Mouse (Mus musculus) neural tube, embryonic 13.5 days (tissue): ENCODE results near the gene Dock8. TPM values are rescaled to one million over a fixed set of nuclear protein-coding genes. Genes with fewer than 3 reads are reported as not detected.
A peak's percentile ranks its signal among the peaks of the same experiment; 100 is the strongest.

Source experiments
- ATAC-seq: fragments of 200-750 bp; cut with Nextera tagmentation; 2 replicates; pipeline ENCODE4 v1.8.0; 2017; ENCODE audit warnings: low read depth, mild to moderate bottlenecking, moderate TSS enrichment, moderate library complexity
- H3K27ac ChIP-seq: fragments of 300-500 bp; sonication (generic); replicated peaks from 2 replicates; pipeline ENCODE4 v1.5.1; 2015; ENCODE audit warnings: moderate library complexity, mild to moderate bottlenecking, inconsistent platforms
- H3K27me3 ChIP-seq: fragments of 300-500 bp; sonication (generic); 2 replicates; pipeline ENCODE4 v1.6.1; 2015; ENCODE audit warnings: mild to moderate bottlenecking, inconsistent platforms
- H3K36me3 ChIP-seq: fragments of 300-500 bp; sonication (generic); 2 replicates; pipeline ENCODE4 v1.6.1; 2015; ENCODE audit warnings: mild to moderate bottlenecking, inconsistent platforms
- H3K4me1 ChIP-seq: fragments of 300-500 bp; sonication (generic); replicated peaks from 2 replicates; pipeline ENCODE4 v1.6.1; 2015; ENCODE audit warnings: inconsistent platforms
- H3K4me2 ChIP-seq: fragments of 300-500 bp; sonication (generic); 2 replicates; pipeline ENCODE4 v1.6.1; 2015; ENCODE audit warnings: inconsistent platforms, mild to moderate bottlenecking, moderate library complexity
- H3K4me3 ChIP-seq: fragments of 300-500 bp; sonication (generic); 2 replicates; pipeline ENCODE4 v1.5.1; 2015; ENCODE audit warnings: mild to moderate bottlenecking, inconsistent platforms
- H3K9ac ChIP-seq: fragments of 300-500 bp; sonication (generic); 2 replicates; pipeline ENCODE4 v1.6.1; 2015; ENCODE audit warnings: moderate library complexity, mild to moderate bottlenecking, inconsistent platforms
- H3K9me3 ChIP-seq: fragments of 300-500 bp; sonication (generic); 2 replicates; pipeline ENCODE4 v1.6.1; 2016; ENCODE audit warnings: inconsistent platforms
- WGBS: fragments of 180-500 bp; shearing (Covaris S2); methylation state at CpG from one replicate; pipeline ENCODE4 v1.1.7; 2015; 5-methylcytosine and 5-hydroxymethylcytosine counted together
- polyA plus RNA-seq: library from polyadenylated mRNA; unstranded; fragments of >200 nt; fragmentation: Nextera tagmentation; extraction: Ambion mirVana; gene quantifications from 2 replicates; pipeline ENCODE4 v1.2.1, GENCODE M21; 2015

The Dock8 gene
- polyA plus RNA-seq, 1 experiment from 2014 or later = 1.5 TPM

DNA sequence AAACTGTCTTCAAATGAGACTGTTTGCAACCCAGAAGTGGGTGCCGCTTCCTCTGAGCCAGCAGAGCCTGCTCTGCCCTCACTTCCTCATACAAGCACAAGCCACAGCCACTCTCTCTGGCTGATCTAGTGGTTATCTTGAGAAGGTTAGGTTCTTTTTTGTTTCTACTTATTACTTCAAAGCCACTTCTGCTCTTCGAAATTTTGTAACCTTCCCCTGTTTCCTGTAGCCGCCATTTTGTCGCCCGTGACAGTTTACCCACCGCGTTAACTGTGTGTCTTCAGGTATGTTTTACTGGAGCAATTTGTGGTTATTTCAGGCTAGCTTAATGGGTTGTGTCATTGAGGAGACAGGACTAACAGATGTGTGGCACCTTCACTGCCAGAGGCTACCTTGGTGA lies 53.0 kb downstream of the Dock8 start:
- Histone ChIP-seq H3K4me3 (no peak overlapping the region), H3K4me1 (no peaks in the 10 kb centered on the region), H3K36me3 (no peaks in the 10 kb centered on the region), H3K9me3 (no peaks in the 10 kb centered on the region), H3K9ac (no peak overlapping the region), H3K4me2 (no peak overlapping the region), H3K27me3 (no peaks in the 10 kb centered on the region), H3K27ac (no peak overlapping the region)
- ATAC-seq = no peak
- WGBS = 97% methylated on average over 7 of the region's 7 CpGs

DNA sequence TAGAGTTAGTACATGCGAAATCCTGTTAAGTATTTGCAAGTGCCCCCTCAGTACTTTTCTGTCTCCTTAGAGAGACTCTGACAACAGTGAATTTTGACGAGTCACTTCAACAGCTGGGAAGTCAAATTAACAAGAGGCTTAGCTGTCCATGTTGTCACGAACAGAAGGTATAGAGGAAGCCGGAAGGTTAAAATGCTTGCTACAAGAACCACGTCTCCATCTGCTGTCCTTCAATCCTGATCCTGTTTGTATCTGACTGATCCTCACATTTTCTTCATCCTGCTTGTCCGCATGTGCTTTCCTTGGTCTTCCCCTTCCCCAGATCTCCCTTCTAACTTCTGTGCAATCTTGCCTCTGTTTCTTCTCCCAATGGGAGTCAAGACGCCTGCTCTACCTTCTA lies 53.8 kb downstream of the Dock8 start:
- Histone ChIP-seq H3K9me3 (no peaks in the 10 kb centered on the region), H3K4me1 (no peaks in the 10 kb centered on the region)
- no peak for ATAC-seq

DNA sequence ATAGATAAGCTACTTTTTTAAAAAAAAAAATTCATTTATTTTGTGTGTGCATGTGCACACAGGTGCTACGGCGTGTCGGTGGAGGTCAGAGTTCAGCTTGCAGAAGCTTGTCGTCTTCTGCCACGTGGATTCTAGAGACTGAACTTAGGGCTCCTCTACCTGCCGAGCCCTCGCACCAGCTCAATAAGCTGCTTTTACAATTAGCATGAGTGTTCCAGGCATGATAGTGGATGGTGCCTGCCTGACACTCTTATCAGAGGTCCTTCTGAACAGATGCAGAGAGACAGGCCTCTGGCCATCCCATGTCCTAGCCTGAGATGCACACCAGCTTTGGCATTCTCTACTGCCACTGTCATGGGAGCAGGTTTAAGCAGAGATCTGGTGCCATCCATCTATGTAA lies 55.7 kb downstream of the Dock8 start:
- WGBS = 93% methylated on average over 7 of the region's 7 CpGs
- H3K36me3 ChIP-seq = no peaks in the 10 kb centered on the region
- no peak for ATAC-seq
- no peaks in the 10 kb centered on the region for H3K27me3 ChIP-seq
- no peaks in the 10 kb centered on the region for H3K9me3 ChIP-seq
- no peak overlapping the region for H3K9ac ChIP-seq
- H3K4me2 ChIP-seq = no peak overlapping the region
- no peak overlapping the region for H3K27ac ChIP-seq
- H3K4me3 ChIP-seq = no peak overlapping the region
- peaks cover 5% of the 10 kb centered on the region for H3K4me1 ChIP-seq

More for the DNA sequence above, 53.8 kb downstream of the Dock8 start:
- Histone ChIP-seq H3K36me3 (no peaks in the 10 kb centered on the region), H3K27ac (no peak overlapping the region), H3K9ac (no peak overlapping the region), H3K4me3 (no peak overlapping the region), H3K4me2 (no peak overlapping the region), H3K27me3 (no peaks in the 10 kb centered on the region)
- WGBS = 87% methylated on average over 7 of the region's 7 CpGs

DNA sequence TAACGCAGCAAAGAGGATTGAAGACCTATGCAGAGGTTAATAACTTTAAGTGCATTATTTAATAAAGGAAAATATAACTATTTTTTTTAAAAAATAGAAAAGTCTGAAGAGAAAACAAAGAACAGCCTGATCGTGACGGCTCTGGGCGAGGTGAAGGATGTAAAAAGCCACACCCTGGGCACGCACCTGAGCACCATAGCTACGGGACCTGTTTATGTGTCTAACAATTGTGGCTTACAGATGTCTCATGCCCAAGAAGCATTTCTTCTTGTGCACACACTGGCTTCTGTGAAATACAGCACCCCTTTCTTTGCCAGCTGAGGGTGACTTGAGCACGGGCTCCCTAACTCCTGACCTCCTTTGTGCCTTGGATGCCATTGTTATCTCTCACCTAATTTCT lies 56.2 kb downstream of the Dock8 start:
- Histone ChIP-seq H3K27me3 (no peaks in the 10 kb centered on the region), H3K9me3 (no peaks in the 10 kb centered on the region), H3K9ac (no peak overlapping the region), H3K36me3 (no peaks in the 10 kb centered on the region), H3K4me2 (no peak overlapping the region), H3K4me3 (no peak overlapping the region), H3K27ac (no peak overlapping the region), H3K4me1 (peaks cover 10% of the 10 kb centered on the region)
- 92% methylated on average over 7 of the region's 7 CpGs for WGBS
- no peak for ATAC-seq

DNA sequence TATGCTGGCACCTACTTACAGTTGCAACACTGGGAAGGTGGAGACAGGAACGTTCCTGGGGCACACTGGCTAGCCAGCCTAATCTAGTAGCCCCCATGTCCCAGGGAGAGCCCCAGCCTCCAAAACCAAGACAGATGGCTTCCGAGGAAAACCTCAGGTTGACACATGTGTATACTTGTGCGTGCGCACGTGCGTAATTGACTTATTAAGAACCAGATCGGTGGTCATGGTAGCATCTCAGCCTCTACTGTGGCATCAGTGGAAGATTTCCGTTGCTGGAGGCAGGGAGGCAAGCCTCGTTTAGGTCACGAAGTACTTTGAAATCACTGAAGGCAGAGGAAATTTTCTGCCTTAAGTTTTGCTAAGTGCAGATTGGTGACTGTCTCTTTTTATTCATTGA lies 56.9 kb downstream of the Dock8 start:
- Histone ChIP-seq H3K9ac (no peak overlapping the region), H3K4me3 (no peak overlapping the region), H3K27ac (no peak overlapping the region), H3K36me3 (no peaks in the 10 kb centered on the region), H3K9me3 (no peaks in the 10 kb centered on the region), H3K4me1 (peaks cover 17% of the 10 kb centered on the region), H3K4me2 (no peak overlapping the region), H3K27me3 (no peaks in the 10 kb centered on the region)
- WGBS = 86% methylated on average over 10 of the region's 10 CpGs
- ATAC-seq = no peak

DNA sequence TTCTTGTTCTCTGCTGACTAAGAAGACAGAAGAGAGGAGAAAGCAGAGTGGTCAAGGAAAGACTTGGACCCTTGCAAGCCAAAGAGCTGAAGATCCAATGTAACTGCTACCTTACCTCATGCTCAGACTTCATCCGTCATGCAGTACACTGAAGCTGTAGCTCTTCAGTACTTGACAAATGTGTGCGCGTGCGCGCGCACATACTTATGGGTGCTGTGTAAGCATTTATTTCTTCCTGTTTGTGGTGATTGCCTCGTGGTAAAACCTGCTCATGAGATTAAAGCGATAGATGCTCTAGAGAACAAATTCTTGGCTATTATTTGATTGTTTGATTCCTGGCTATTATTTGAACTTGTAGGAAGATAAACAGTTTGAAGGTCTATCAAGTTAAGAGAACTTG lies 58.5 kb downstream of the Dock8 start:
- Histone ChIP-seq H3K4me3 (no peak overlapping the region), H3K9me3 (no peaks in the 10 kb centered on the region), H3K4me1 (peaks cover 18% of the 10 kb centered on the region), H3K36me3 (no peaks in the 10 kb centered on the region), H3K4me2 (no peak overlapping the region), H3K9ac (no peak overlapping the region), H3K27me3 (no peaks in the 10 kb centered on the region), H3K27ac (no peak overlapping the region)
- WGBS = 90% methylated on average over 8 of the region's 8 CpGs
- ATAC-seq = no peak

GRCm38 (mm10) chr19:25059847-25060364 lies 60.6 kb downstream of the Dock8 start:
- H3K4me2 ChIP-seq = peak overlapping the region; percentile 47
- peak overlapping the region; percentile 80 for H3K27ac ChIP-seq
- H3K27me3 ChIP-seq = no peaks in the 10 kb centered on the region
- H3K9ac ChIP-seq = no peak overlapping the region
- no peak overlapping the region for H3K4me3 ChIP-seq
- H3K36me3 ChIP-seq = no peaks in the 10 kb centered on the region
- WGBS = 70% methylated on average over 7 of the region's 7 CpGs
- no peaks in the 10 kb centered on the region for H3K9me3 ChIP-seq
- ATAC-seq = no peak
- H3K4me1 ChIP-seq = peaks cover 18% of the 10 kb centered on the region

- Histone ChIP-seq H3K4me3 (peak overlapping the region; percentile 18), H3K9me3 (no peaks in the 10 kb centered on the region), H3K4me1 (peaks cover 18% of the 10 kb centered on the region), H3K9ac (0 out of 2 replicates have a peak overlapping the region, but pooled peaks have one; percentile 43), H3K36me3 (no peaks in the 10 kb centered on the region), H3K27me3 (no peaks in the 10 kb centered on the region), H3K4me2 (peak overlapping the region; percentile 47), H3K27ac (peak overlapping the region; percentile 80)
- WGBS = 26% methylated on average over 9 of the region's 9 CpGs
- ATAC-seq = peak; percentile 83; the same call in 1 of the 2 replicates
Observed at GRCm38 (mm10) chr19:25060375-25060774, 61.0 kb downstream of the Dock8 start.

- no peak for ATAC-seq
- Histone ChIP-seq H3K4me1 (peaks cover 25% of the 10 kb centered on the region), H3K4me3 (no peak overlapping the region), H3K4me2 (no peak overlapping the region), H3K9me3 (no peaks in the 10 kb centered on the region), H3K9ac (no peak overlapping the region), H3K36me3 (no peaks in the 10 kb centered on the region), H3K27me3 (no peaks in the 10 kb centered on the region), H3K27ac (no peak overlapping the region)
- 91% methylated on average over 9 of the region's 9 CpGs for WGBS
Observed at GRCm38 (mm10) chr19:25062188-25062856, 63.0 kb downstream of the Dock8 start.

DNA sequence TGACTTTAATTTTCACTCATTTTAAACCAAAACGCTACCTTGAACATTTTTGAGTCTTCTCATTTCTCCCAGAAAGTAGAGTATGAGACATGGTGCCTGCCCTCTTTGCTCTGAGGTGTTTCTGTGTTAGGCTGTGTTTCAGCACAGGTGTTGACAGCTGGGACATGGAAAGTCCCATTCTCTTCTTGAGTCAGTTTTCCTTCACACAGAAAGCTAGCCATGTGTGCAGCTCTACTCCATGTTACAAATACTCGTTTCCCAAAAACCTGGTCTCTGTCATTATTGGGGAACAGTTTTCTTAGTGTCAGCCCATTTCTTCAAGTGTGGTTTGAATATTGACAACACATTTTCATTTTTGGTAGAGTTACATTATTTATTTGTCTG lies 63.5 kb downstream of the Dock8 start:
- 88% methylated on average over 2 of the region's 2 CpGs for WGBS
- no peak overlapping the region for H3K27ac ChIP-seq
- no peak for ATAC-seq
- no peaks in the 10 kb centered on the region for H3K9me3 ChIP-seq
- no peak overlapping the region for H3K4me2 ChIP-seq
- no peaks in the 10 kb centered on the region for H3K36me3 ChIP-seq
- peaks cover 25% of the 10 kb centered on the region for H3K4me1 ChIP-seq
- no peak overlapping the region for H3K4me3 ChIP-seq
- H3K27me3 ChIP-seq = no peaks in the 10 kb centered on the region
- no peak overlapping the region for H3K9ac ChIP-seq

- H3K27ac ChIP-seq = no peak overlapping the region
- no peaks in the 10 kb centered on the region for H3K27me3 ChIP-seq
- peaks cover 13% of the 10 kb centered on the region for H3K4me1 ChIP-seq
- H3K36me3 ChIP-seq = no peaks in the 10 kb centered on the region
- no peak overlapping the region for H3K4me2 ChIP-seq
- H3K9me3 ChIP-seq = no peaks in the 10 kb centered on the region
- H3K9ac ChIP-seq = no peak overlapping the region
- no peak overlapping the region for H3K4me3 ChIP-seq
- WGBS = 76% methylated on average over 9 of the region's 9 CpGs
- no peak for ATAC-seq
Observed at GRCm38 (mm10) chr19:25066229-25066628, 66.9 kb downstream of the Dock8 start.

DNA sequence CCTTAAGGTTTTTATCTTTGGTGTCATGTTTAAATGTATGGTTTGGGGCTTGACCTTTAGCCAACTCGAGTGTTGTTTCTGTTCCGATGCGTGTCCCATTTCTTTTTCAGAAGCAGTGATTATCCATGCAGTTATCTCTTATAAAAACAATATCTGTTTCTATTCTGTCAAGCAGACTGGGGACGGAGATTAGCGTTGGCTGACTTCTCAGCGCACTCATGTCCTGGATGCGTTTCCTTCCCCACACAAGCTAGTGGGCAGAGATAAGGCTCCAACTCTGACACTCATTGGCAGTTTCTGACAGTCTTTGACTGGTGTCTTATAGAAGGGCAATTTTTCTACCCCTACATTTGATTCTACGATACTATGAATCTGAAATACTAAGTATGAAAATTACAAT lies 69.2 kb downstream of the Dock8 start:
- peaks cover 11% of the 10 kb centered on the region for H3K4me1 ChIP-seq
- no peaks in the 10 kb centered on the region for H3K36me3 ChIP-seq
- H3K9ac ChIP-seq = no peak overlapping the region
- 87% methylated on average over 8 of the region's 8 CpGs for WGBS
- no peaks in the 10 kb centered on the region for H3K27me3 ChIP-seq
- no peak overlapping the region for H3K27ac ChIP-seq
- H3K4me3 ChIP-seq = no peak overlapping the region
- no peak overlapping the region for H3K4me2 ChIP-seq
- no peak for ATAC-seq
- H3K9me3 ChIP-seq = no peaks in the 10 kb centered on the region

GRCm38 (mm10) chr19:25072521-25072920 lies 73.2 kb downstream of the Dock8 start:
- Histone ChIP-seq H3K27me3 (no peaks in the 10 kb centered on the region), H3K4me2 (no peak overlapping the region), H3K4me1 (peaks cover 4% of the 10 kb centered on the region; the same call in 1 of the 2 replicates), H3K36me3 (no peaks in the 10 kb centered on the region), H3K4me3 (no peak overlapping the region), H3K27ac (no peak overlapping the region), H3K9me3 (no peaks in the 10 kb centered on the region), H3K9ac (no peak overlapping the region)
- 92% methylated on average over 9 of the region's 9 CpGs for WGBS
- ATAC-seq = no peak
